Mouse (Mus musculus) WW6 (cell line): ENCODE results near the gene Gm31371.
"Not testable (repeated sequence)": the region's sequence is repeated elsewhere in the genome, so short reads cannot be mapped to it uniquely, and the experiment has no call there.

ENCODE experiments used
- DNase-seq: peaks from one replicate; pipeline ENCODE4 v3.0.0-alpha.2; 2013; ENCODE audit warnings: low read depth, low spot score

The Gm31371 gene

DNA sequence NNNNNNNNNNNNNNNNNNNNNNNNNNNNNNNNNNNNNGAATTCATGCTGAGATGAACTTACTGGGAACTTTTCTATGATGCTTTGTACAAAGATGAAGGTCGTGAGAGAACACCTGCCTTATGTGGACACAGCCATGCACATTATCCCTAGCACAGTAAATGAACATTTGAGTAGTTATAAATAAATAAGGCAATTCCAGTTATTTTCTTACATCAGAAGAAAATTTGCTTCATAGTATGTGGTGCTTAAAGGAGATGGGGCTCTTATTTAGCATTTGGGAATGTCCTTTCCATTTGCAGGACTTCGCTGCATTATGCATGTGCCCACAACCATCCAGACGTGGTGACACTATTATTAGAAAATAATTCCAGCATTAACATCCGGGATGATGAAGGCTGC lies at the start of gene Gm31371:
Gene Gm31371, plus strand, starts transcription at position 301 of the 400 bp plus-strand sequence.
- DNase-seq: not testable (repeated sequence)

GRCm38 (mm10) chr8:19906425-19907055 lies 3.3 kb downstream of the Gm31371 start:
- DNase-seq: not testable (repeated sequence)

- DNase-seq: not testable (repeated sequence)
Measured at GRCm38 (mm10) chr8:19908841-19909321, 5.7 kb downstream of the Gm31371 start.

GRCm38 (mm10) chr8:19919086-19919485 lies 15.9 kb downstream of the Gm31371 start:
- DNase-seq: not testable (repeated sequence)

- not testable (repeated sequence) for DNase-seq
Measured at GRCm38 (mm10) chr8:19934274-19934673, 31.1 kb downstream of the Gm31371 start.

GRCm38 (mm10) chr8:19935541-19936030 lies 32.4 kb downstream of the Gm31371 start:
- not testable (repeated sequence) for DNase-seq

DNA sequence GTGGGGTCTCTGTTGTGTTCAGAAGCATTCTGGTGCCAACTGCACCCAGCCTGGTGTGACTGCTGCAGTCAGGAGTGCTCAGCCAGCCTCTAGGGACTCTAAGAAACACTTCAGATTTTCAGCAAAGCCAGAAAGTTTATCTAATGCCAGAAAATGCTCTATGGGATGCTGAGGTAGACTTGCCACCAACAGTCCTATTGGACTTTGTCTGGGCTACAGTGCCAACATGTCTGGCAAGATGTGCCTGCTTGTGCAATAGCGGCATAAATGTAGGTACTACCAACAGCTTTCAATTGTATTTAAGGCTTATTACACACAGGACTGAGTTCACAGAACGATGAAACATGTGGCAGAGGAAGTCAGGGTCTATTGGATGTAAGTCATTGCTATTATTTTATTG lies 57.7 kb downstream of the Gm31371 start:
- DNase-seq: no peak

DNA sequence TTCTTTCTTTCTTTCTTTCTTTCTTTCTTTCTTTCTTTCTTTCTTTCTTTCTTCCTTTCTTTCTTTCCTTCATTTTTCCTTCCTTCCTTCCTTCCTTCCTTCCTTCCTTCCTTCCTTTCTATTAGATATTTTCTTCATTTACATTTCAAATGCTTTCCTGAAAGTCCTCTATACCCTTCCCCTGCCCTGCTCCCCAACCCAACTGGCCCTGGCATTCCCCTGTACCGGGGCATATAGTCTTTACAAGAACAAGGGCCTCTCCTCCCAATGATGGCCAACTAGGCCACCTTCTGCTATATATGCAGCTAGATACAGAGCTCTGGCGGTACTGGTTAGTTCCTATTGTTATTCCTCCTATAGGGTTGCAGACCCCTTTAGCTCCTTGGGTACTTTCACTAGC lies 60.6 kb downstream of the Gm31371 start:
- not testable (repeated sequence) for DNase-seq

GRCm38 (mm10) chr8:19968151-19968550 lies 65.0 kb downstream of the Gm31371 start:
- not testable (repeated sequence) for DNase-seq

GRCm38 (mm10) chr8:19975237-19975636 lies 72.0 kb downstream of the Gm31371 start:
- not testable (repeated sequence) for DNase-seq
